Mouse (Mus musculus): Measurements from ENCODE around the gene Lilra5. TPM values are rescaled to one million over a fixed set of nuclear protein-coding genes. Genes with fewer than 3 reads are reported as not detected.
"Not testable (repeated sequence)": the region's sequence is repeated elsewhere in the genome, so short reads cannot be mapped to it uniquely, and the experiment has no call there.

The Lilra5 gene
- 1 to 10 TPM; 3.3 to 5.4 TPM for total RNA-seq (2021)
- long read RNA-seq, experiment 1, partial matches to known transcripts, result 0 of 3 reads
- long read RNA-seq, experiment 1, other reads (novel, unspliced or antisense), result 1 of 3 reads
- long read RNA-seq, experiment 2, partial matches to known transcripts, result 0 of 2 reads
- long read RNA-seq, experiment 2, other reads (novel, unspliced or antisense), result 1 of 2 reads

DNA sequence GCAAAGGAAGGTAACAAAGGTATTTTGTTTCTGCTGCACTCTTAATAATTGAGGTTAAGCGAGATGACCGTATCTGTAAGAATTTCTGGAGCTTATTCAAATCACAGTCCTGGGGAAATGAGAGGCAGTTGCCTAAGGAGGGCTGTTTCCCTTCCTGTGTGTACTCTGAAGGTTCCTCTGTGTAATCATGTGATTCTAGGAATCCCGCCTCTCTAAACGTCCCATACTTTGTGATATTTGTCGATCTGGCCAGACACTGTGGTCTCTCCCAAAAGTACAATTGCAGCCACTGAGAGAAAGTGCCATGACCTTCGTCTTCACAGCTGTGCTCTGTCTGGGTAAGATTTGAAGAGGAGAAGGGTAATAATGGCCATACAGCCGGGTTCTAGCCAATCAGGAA, at the start of gene Lilra5:
TSS of gene Lilra5 (plus strand) at position 301 of the 400 bp plus-strand sequence.
- no peak for DNase-seq (ENCODE audit: low spot score in 2 of 2)

DNA sequence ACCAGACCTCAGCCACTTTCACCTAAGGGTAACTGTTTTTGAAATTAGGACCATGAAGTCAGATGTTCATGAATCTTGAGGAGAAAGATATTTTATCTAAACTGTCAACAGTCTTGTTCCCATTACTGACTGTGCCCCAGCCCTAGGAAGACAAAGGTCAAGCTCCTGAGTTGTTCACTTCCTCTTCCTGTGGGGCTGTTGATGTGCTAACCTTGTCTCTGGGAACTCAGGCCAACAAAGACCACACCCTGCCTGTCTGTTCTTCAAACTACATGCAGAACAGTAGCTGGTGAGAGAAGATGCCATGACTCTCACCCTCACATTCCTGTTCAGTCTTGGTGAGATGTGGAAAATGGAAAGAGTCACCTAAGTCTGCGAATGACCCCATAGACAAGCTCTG, 30.4 kb upstream of the Lilra5 start:
- no peak for DNase-seq (ENCODE audit: low spot score in 2 of 2)

DNA sequence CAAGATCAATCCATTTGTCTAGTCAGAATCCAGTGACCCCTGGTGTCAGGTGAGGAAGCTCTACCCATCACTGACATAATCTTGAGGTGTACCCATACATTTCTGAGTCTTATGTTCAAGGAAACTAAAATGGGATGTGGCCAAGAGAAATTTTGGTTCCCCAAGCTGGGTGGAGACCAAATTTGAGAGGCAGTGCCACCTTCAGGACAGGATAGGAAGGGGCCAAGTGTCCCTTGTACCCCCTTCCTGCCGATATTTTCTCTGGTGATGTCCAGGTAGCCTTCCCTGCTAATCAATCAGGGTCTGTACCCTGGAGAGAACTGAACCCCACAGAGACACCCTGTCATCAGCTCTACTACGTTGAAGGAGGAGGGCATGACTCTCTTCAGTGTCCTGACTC, 28.9 kb upstream of the Lilra5 start:
- no peak for DNase-seq (ENCODE audit: low spot score in 2 of 2)

DNA sequence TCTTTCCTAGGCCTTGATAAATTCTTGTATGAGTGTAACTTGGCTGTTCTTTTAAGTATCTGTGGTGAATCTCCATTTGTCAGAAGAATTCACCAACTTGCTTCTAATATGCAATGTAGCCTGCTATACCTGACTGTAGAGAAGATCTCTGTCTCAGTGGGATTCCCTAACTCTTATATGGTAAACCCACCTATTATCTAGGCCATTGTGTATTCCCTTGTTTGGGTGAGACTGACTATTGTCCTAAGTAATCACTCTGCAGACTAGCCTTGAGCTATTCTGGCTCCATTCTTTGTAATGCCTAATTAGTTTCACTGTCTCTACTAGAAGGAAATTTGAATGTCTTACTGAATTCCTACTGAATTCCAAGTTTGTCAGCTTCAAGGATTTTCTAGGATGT, 24.1 kb upstream of the Lilra5 start:
- not testable (repeated sequence) for DNase-seq (ENCODE audit: low spot score in 2 of 2)

DNA sequence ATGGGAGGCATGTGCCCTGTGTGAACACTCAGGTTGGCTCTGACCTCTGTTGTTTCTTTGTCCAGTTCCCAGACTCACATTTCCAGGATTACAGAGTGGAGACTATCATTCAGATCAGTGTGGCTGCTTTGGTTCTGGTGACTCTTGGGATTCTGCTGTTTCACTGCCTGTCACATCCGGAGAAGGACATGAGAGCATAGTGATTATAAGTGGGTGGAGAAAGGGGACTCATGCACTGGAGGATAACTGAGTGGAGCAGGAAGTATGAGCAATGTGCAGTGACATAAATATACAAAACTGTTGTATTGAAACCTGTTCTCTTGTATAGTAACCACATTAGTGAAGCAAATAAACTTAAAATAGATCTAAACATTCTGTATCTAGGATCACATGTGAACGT, 22.2 kb upstream of the Lilra5 start:
- no peak for DNase-seq (ENCODE audit: low spot score in 2 of 2)

DNA sequence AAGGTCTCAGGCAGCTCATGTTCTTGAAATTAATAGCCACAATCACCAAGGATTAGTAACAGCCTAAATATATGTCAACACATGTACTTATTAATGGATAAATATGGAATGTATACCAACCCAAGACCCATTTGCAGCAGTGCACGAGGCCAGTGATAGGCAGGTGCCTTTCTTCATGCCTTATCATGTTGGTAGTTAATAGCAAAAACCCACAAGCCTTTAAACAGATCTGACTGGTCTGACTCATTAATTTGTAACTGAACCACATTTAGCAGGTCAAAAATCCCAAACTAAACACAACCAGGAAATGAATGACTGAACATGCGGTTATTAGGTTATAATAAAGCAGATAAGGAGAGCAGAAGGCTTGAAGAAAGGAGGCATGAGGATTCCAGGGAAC, 21.7 kb upstream of the Lilra5 start:
- no peak for DNase-seq (ENCODE audit: low spot score in 2 of 2)

DNA sequence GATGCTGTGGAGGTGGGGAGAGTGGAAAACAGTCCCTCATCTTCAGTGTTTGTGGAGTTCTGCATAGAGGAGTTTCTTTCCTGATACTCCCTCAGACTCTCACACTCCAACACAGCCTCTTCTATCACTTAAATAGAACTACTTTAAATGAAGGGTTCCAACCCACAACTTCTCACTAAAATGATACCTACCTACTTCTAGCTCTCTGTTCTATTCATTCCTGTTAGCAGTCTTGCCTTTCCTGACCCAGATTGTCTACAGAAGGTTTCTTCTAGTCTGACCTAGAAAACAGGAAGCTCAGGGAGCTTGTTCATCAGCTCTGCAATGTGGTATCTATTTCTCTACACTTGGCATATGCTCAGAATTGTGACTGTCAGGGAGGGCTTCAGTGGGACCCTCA, 2.0 kb upstream of the Lilra5 start:
- no peak for DNase-seq (ENCODE audit: low spot score in 2 of 2)

DNA sequence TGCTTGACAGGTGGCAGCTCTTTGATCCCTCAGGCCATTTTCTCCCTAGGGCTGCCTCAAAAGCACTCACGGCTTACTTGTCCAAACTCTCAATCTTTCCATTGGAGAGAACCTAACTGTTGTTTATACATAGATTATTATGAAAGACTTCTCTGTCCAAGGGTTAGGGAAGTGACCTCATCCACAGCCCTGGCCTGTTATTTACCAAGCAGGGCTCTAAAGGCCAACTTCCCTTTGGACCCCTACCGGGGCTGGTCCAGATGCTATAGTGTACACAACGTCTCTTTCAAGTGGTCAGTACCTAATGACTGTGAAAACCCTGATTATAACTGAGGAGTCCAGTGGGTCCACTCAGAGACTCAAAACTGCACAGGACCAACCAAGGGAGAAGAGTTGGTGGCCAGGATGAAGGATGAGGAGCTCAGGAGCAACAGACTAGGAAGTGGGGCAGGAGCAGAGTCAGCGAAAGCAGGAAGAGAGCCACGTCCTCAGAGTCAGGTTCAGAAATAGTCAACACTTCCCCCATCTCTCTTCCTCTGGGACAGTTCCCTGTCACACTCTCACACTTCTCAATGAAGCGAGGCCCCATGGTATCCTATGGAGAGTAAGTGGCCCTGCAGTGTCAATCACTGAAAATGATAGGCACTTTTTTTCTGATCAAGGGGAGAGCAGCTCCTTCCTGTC, 1.6 kb downstream of the Lilra5 start:
- DNase-seq (ENCODE audit: low spot score in 2 of 2), result no peak

DNA sequence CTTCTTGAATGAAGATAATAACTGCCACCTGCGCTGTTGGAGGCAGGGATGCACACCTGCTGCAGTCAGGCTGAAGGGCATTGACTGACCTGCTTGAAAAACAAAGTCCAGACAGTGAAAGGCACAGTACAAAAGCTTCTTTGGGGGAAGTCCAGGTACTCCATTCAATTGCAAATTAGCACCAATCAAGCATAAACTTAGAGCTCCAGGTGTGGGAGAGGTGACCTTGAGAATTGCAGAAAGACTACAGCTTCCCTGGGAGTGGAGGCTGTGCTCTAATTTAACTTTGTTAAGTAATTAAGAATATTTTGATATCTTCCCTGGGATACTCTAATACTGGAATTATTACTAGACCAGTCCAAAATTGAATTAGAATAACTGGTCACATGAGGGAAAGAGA, 13.7 kb downstream of the Lilra5 start:
- not testable (repeated sequence) for DNase-seq (ENCODE audit: low spot score in 2 of 2)

DNA sequence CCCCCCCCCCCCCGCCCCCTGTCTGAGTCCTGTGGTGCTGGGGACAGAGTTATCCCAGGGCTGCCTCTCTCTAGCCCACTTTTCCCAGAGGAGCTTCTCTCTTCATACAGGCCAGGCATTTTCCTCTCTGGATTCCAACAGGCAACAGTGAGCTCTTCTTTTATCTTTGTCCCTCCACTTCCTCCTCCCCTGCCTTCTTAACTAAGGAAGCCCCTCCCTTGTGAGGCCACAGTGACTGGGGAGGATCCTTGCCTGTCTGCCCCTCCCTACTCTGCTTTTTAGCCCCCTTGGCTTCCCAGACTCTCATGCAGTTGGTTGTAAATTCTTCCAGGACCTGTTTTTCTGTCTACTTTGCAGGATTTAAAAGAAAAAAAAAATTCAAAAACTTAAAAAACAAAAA, 18.5 kb downstream of the Lilra5 start:
- not testable (repeated sequence) for DNase-seq (ENCODE audit: low spot score in 2 of 2)

DNA sequence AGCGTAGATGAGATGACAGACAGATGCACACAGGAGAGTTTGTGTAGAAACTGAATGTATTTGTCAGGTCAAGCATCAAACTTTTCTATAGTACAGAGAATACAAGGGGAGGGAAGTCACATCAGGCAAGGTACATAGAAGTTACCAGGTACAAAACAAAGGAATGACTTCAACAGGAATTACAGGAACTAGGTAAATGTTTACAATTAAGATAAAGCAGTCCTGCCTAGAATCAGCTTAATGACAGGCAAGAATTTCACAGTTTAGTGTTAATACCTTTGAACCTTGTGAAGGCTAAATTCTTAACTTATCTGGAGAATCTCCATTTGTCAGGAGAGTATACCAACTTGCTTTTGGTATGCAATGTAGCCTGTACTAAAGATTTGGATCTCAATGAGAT, 23.0 kb downstream of the Lilra5 start:
- not testable (repeated sequence) for DNase-seq (ENCODE audit: low spot score in 2 of 2)

DNA sequence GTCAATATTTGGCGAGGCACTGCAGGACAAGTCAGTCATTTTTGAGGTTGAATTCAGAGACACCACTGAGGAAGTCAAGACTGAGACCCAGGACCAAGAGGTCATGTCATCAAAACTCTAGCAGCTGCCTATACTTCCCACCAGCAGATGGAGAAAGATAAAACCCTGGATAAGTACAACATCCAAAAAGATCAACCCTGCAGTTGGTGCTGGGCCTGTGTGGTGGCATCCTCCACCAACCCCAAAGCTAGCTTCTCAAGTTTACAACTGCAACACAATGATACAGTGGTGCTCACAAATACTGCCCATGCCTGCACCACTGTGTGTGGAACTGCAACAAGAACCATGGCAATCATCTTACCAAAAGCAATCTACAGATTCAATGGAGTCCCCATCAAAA, 34.6 kb downstream of the Lilra5 start:
- DNase-seq (ENCODE audit: low spot score in 2 of 2), result not testable (repeated sequence)

DNA sequence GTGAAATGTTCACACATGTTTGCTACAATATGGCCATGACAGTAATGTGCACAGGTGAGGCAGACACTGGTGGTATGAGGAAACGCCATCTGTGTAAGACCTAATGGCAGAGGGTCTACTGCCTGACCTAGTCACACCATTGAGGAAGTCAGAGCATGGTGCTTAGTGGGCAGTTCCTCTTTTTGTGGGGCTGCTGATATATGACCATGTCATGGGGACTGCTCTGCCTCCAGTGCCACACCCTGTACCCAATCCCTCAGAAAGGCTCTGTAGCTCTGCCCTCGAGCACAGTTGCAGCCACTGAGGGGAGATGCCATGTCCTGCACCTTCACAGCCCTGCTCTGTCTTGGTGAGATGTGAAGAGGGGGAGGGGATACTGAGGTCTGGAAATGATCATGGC, 36.3 kb downstream of the Lilra5 start:
- not testable (repeated sequence) for DNase-seq (ENCODE audit: low spot score in 2 of 2)

DNA sequence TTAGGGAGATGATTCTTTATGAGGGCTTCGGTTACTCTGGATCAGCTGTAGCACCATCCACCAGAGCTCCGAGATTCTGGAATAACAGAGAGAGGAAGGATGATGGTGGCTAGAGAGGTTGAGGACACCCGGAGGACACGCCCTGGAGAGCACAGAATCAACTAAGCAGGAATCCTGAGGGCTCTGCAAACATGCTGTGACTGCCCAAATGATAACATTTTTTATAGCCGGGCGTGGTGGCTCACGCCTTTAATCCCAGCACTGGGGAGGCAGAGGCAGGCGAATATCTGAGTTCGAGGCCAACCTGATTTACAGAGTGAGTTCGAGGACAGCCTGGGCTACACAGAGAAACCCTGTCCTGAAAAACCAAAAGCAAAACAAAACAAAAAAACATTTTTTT, 37.9 kb downstream of the Lilra5 start:
- not testable (repeated sequence) for DNase-seq (ENCODE audit: low spot score in 2 of 2)

DNA sequence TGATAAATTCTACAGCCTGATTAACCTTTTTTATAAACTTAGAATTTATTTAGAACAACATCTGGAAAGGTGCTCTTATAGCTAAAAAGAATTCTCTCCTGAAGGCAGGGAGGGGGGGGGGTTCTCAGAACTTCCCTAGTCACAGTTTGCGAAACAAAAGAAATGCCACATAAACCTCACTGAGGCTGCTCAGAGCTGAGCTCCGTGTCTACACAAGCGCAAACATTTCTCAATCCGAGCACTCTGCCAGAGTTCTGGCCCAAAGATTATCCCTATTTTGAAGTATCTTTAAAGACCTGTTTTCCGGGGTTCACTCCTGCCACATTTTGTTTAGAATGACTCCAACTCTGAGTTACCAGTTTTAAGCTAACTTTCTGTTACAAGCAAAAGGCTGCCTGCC, 55.1 kb downstream of the Lilra5 start:
- DNase-seq (ENCODE audit: low spot score in 2 of 2), result no peak

Other genes starting within 250 kb of the Lilra5 start
- 1 to 10 TPM; 2.1 to 4.3 TPM for gene Lair1, start 174.6 kb upstream of the Lilra5 start, total RNA-seq (2021)
- gene Ttyh1, start 118.3 kb upstream of the Lilra5 start, total RNA-seq (2021), result 1 to 10 TPM; 1.3 to 1.9 TPM
- gene Leng8, start 100.7 kb upstream of the Lilra5 start, total RNA-seq (2021), result 100 to 1,000 TPM in 1 of 2 experiments, 10 to 100 TPM in 1; 86.8 to 106 TPM
- gene Leng9, start 87.4 kb upstream of the Lilra5 start, total RNA-seq (2021), result 10 to 100 TPM in 1 of 2 experiments, 1 to 10 TPM in 1; 9.1 to 10.8 TPM
- gene Cdc42ep5, start 72.9 kb upstream of the Lilra5 start, total RNA-seq (2021), result 10 to 100 TPM; 22.9 to 26.9 TPM
- under 1 TPM; 0.26 to 0.27 TPM for gene Ncr1, start 100.0 kb downstream of the Lilra5 start, total RNA-seq (2021)
- gene Gp6, start 160.0 kb downstream of the Lilra5 start, total RNA-seq (2021), result under 1 TPM; 0.03 to 0.10 TPM
- 10 to 100 TPM; 22.0 to 26.1 TPM for gene Rdh13, start 207.9 kb downstream of the Lilra5 start, total RNA-seq (2021)
- 1 to 10 TPM; 2.6 to 3.0 TPM for gene Eps8l1, start 222.9 kb downstream of the Lilra5 start, total RNA-seq (2021)